Mouse (Mus musculus) embryonic fibroblast, embryonic 13.5 days (primary cell): ENCODE measurements at regions not wholly inside any gene's neighbourhood (a gene's known extent, or its start where the extent isn't known, plus 50 kb on each side); places are given as distances from the start of the nearest gene placed in this dataset.

Source experiments
- CTCF ChIP-seq: IDR thresholded peaks from 2 replicates; pipeline ENCODE4 v1.5.1; 2011; ENCODE audit warnings: mild to moderate bottlenecking, control low read depth, low read length, moderate library complexity, borderline replicate concordance; ENCODE audit not compliant: insufficient read depth
- POLR2A ChIP-seq: IDR thresholded peaks from 2 replicates; pipeline ENCODE4 v1.6.1; 2011; ENCODE audit warnings: low read depth, mild to moderate bottlenecking, control low read depth, low read length, moderate library complexity

DNA sequence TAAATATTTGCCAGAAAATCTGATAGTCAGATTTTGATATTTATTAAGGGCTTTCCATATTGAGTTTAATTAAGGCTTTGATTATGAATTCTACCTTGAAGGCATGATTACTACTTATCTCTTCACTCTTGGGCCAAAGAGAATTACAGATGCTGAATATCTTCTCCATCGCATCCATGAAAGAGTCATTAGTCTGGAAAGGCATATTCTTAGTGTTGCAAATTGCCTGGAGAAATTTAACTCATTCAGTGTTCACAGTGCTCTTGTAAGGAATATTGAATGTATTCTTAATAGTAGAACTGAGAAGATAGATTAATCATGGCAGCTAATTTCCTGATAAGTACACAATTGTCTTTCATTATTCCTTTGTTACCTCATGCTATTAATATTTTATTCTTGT, 187.7 kb upstream of the G2e3 start:
- TF ChIP-seq CTCF, result no peak
- no peak for TF ChIP-seq POLR2A
